Mouse (Mus musculus) MEL (cell line): ENCODE measurements around the gene Mul1.

ENCODE experiments used
- BHLHE40 ChIP-seq: IDR thresholded peaks from 2 replicates; pipeline ENCODE4 v1.6.1; 2012; ENCODE audit warnings: low read depth, mild to moderate bottlenecking, inconsistent platforms, low read length, improper control_type of control experiment, borderline replicate concordance
- CTCF ChIP-seq, 3 experiments: IDR thresholded peaks in 2 of 3; conservative IDR thresholded peaks in 1 of 3; 2 replicates each; pipeline ENCODE4 v1.5.1; 2011 to 2012; ENCODE audit warnings: low read length in 3 of 3, low read depth in 2 of 3, mild to moderate bottlenecking in 2 of 3, improper control_type of control experiment in 1 of 3, inconsistent platforms in 1 of 3, mixed read lengths in 1 of 3, moderate library complexity in 1 of 3; ENCODE audit not compliant: control insufficient read depth in 1 of 3, insufficient read depth in 1 of 3, poor library complexity in 1 of 3, severe bottlenecking in 1 of 3
- EP300 ChIP-seq, 2 experiments: IDR thresholded peaks; 2 replicates each; pipeline ENCODE4 v1.6.1; 2011; ENCODE audit warnings: improper control_type of control experiment in 2 of 2, low read length in 2 of 2, low read depth in 1 of 2, mild to moderate bottlenecking in 1 of 2
- ETS1 ChIP-seq: IDR thresholded peaks from 2 replicates; pipeline ENCODE4 v1.6.1; 2012; ENCODE audit warnings: low read depth, mild to moderate bottlenecking, inconsistent platforms, low read length, improper control_type of control experiment, moderate library complexity
- POLR2A ChIP-seq, 2 experiments: IDR thresholded peaks; 2 replicates each; pipeline ENCODE4 v1.6.1; 2011 to 2012; ENCODE audit warnings: low read length in 2 of 2, mild to moderate bottlenecking in 2 of 2, control low read depth in 1 of 2, improper control_type of control experiment in 1 of 2, low read depth in 1 of 2, moderate library complexity in 1 of 2; ENCODE audit not compliant: control insufficient read depth in 1 of 2, insufficient read depth in 1 of 2, poor library complexity in 1 of 2
- POLR2AphosphoS2 ChIP-seq: IDR thresholded peaks from 2 replicates; pipeline ENCODE4 v1.6.1; 2011; ENCODE audit warnings: low read length, improper control_type of control experiment
- ZC3H11A ChIP-seq: IDR thresholded peaks from 2 replicates; pipeline ENCODE4 v1.6.1; 2012; ENCODE audit warnings: low read depth, mild to moderate bottlenecking, inconsistent platforms, low read length, improper control_type of control experiment
- ZMIZ1 ChIP-seq: IDR thresholded peaks from 2 replicates; pipeline ENCODE4 v1.6.1; 2012; ENCODE audit warnings: low read depth, mild to moderate bottlenecking, inconsistent platforms, low read length, improper control_type of control experiment, moderate library complexity
- ZNF384 ChIP-seq: IDR thresholded peaks from 2 replicates; pipeline ENCODE4 v1.6.1; 2012; ENCODE audit warnings: low read depth, mild to moderate bottlenecking, inconsistent platforms, low read length, improper control_type of control experiment

DNA sequence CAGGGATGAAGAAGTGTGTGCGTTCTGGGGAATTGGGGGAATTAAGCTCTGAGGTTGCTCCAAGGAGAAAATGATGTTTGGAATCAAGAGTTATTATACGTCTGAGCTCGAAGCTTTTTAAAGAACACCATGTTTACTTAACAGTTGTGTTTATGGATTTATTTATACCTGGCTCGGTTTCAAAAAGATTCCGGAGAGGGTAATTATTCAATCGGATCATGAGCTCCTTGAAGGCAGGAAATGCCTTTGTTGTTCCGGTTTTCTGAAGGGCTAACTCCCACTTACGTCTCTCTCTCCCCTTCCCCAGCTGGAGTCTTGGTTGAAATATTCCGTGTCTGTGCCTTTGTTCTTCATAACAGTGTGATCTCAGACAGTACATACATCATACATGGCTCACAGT is 46.5 kb downstream of the Mul1 start:
- no peak for TF ChIP-seq POLR2AphosphoS2
- no peak for TF ChIP-seq POLR2A (IDR thresholded peaks at IDR 0.05; ENCODE audit: control insufficient read depth in 1 of 2, insufficient read depth in 1 of 2, low read depth in 1 of 2, low read length in 2 of 2, poor library complexity in 1 of 2)
- TF ChIP-seq ZNF384 = no peak
- TF ChIP-seq ETS1 = no peak
- no peak for TF ChIP-seq EP300 (IDR thresholded peaks at IDR 0.05; ENCODE audit: low read depth in 1 of 2, low read length in 2 of 2)
- TF ChIP-seq ZC3H11A = no peak
- no peak for TF ChIP-seq CTCF (IDR thresholded peaks at IDR 0.05 in 2 of 3, conservative IDR thresholded peaks at IDR 0.05 in 1 of 3; ENCODE audit: control insufficient read depth in 1 of 3, insufficient read depth in 1 of 3, low read depth in 2 of 3, low read length in 3 of 3, poor library complexity in 1 of 3, severe bottlenecking in 1 of 3)
- no peak for TF ChIP-seq BHLHE40
- TF ChIP-seq ZMIZ1 = no peak
